32 mouse cellular contexts compared by ENCODE assay signal in the genomic region with DNA sequence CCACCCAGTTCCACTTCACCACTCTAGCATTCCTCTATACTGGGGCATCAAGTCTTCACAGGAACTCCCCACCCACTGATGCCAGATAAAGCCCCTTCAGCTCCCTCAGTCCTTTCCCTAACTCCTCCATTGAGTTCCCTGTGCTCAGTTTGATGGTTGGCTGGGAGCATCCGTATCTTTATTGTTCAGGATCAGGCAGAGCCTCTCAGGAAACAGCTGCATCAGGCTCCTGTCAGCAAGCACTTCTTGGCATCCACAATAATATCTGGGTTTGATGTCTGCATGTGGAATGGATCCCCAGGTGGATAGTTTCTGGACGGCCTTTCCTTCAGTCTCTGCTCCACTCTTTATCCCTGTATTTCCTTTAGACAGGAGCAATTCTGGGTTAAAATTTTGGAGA.
"Had no signal": no experiment of that assay in that cellular context is flagged by ENCODE, and none has a peak within 500 bp of the region (broad histone marks: within the 10 kb centered on the region; RNA-seq: fewer than 3 reads in every experiment).

No protein-coding gene starts in this region.

- DNase-seq: left cerebral cortex, postnatal 4 days; liver; liver, embryonic 13.5 days; liver, postnatal 0 days; lung, adult 18-20 months; lung, adult 2 months; lung, embryonic 14.5 days; lung, postnatal 10 days; lung, postnatal 14 days; lung, postnatal 36 days; lung, postnatal 4 days; midbrain, embryonic 14.5 days had no signal

- H3K4me2 ChIP-seq: limb, embryonic 12.5 days; limb, embryonic 13.5 days; limb, embryonic 15.5 days; liver, embryonic 11.5 days; liver, embryonic 12.5 days; liver, embryonic 13.5 days; liver, embryonic 15.5 days; lung, embryonic 14.5 days; lung, embryonic 15.5 days; midbrain, embryonic 11.5 days; midbrain, embryonic 12.5 days; midbrain, embryonic 13.5 days; midbrain, embryonic 15.5 days; neural tube, embryonic 12.5 days had no signal

- H3K9ac ChIP-seq: limb, embryonic 12.5 days; limb, embryonic 13.5 days; limb, embryonic 15.5 days; liver, embryonic 12.5 days; liver, embryonic 13.5 days; liver, embryonic 14.5 days; liver, embryonic 15.5 days; liver, postnatal 0 days; lung, embryonic 14.5 days; lung, embryonic 15.5 days; midbrain, embryonic 12.5 days; midbrain, embryonic 13.5 days; midbrain, embryonic 15.5 days; neural tube, embryonic 12.5 days had no signal

- ATAC-seq: liver, embryonic 12.5 days; liver, postnatal 0 days; lung, postnatal 0 days; midbrain, embryonic 13.5 days; midbrain, embryonic 15.5 days; midbrain, embryonic 16.5 days had no signal

- H3K27me3 ChIP-seq: limb, embryonic 12.5 days; limb, embryonic 13.5 days; limb, embryonic 15.5 days; liver, embryonic 12.5 days; liver, embryonic 13.5 days; liver, embryonic 15.5 days; lung, embryonic 15.5 days; megakaryocyte, embryonic 14.5 days; midbrain, embryonic 12.5 days; midbrain, embryonic 13.5 days; midbrain, embryonic 15.5 days; neural tube, embryonic 12.5 days had no signal

- H3K4me3 ChIP-seq: limb, embryonic 10.5 days; limb, embryonic 12.5 days; limb, embryonic 13.5 days; limb, embryonic 15.5 days; liver, embryonic 12.5 days; liver, embryonic 13.5 days; liver, embryonic 15.5 days; lung, embryonic 15.5 days; megakaryocyte, embryonic 14.5 days; midbrain, embryonic 10.5 days; midbrain, embryonic 12.5 days; midbrain, embryonic 13.5 days; midbrain, embryonic 15.5 days; myocyte; neural tube, embryonic 12.5 days had no signal

- H3K4me1 ChIP-seq: limb, embryonic 10.5 days; limb, embryonic 12.5 days; limb, embryonic 13.5 days; limb, embryonic 15.5 days; liver, embryonic 12.5 days; liver, embryonic 13.5 days; liver, embryonic 15.5 days; lung, embryonic 15.5 days; midbrain, embryonic 10.5 days; midbrain, embryonic 12.5 days; midbrain, embryonic 13.5 days; midbrain, embryonic 15.5 days; neural tube, embryonic 12.5 days had no signal

- H3K9me3 ChIP-seq: limb, embryonic 10.5 days; limb, embryonic 12.5 days; limb, embryonic 13.5 days; limb, embryonic 15.5 days; liver, embryonic 12.5 days; liver, embryonic 13.5 days; liver, embryonic 15.5 days; lung, embryonic 15.5 days; midbrain, embryonic 10.5 days; midbrain, embryonic 12.5 days; midbrain, embryonic 13.5 days; midbrain, embryonic 15.5 days; neural tube, embryonic 12.5 days had no signal

- H3K27ac ChIP-seq: limb, embryonic 10.5 days; limb, embryonic 12.5 days; limb, embryonic 13.5 days; limb, embryonic 15.5 days; liver, embryonic 12.5 days; liver, embryonic 13.5 days; liver, embryonic 14.5 days; liver, embryonic 15.5 days; lung, embryonic 15.5 days; macrophage; midbrain, embryonic 10.5 days; midbrain, embryonic 12.5 days; midbrain, embryonic 13.5 days; midbrain, embryonic 15.5 days; neural tube, embryonic 12.5 days had no signal

- H3K36me3 ChIP-seq: limb, embryonic 10.5 days; limb, embryonic 12.5 days; limb, embryonic 13.5 days; limb, embryonic 15.5 days; liver, embryonic 12.5 days; liver, embryonic 13.5 days; liver, embryonic 15.5 days; lung, embryonic 15.5 days; midbrain, embryonic 10.5 days; midbrain, embryonic 12.5 days; midbrain, embryonic 13.5 days; midbrain, embryonic 15.5 days; neural tube, embryonic 12.5 days had no signal
